Mouse (Mus musculus) heart, postnatal 0 days (tissue): ENCODE measurements around the gene Pdxk.

Source experiments
- CTCF ChIP-seq: IDR thresholded peaks from 2 replicates; pipeline ENCODE4 v1.5.1; 2016; ENCODE audit warnings: antibody characterized with exemption, control low read depth, low read depth
- EP300 ChIP-seq: IDR thresholded peaks from 2 replicates; pipeline ENCODE4 v1.6.1; 2016; ENCODE audit warnings: antibody characterized with exemption, low read depth

- no peak for TF ChIP-seq EP300
- no peak for TF ChIP-seq CTCF
Measured at GRCm38 (mm10) chr10:78388216-78388980, 76.4 kb downstream of the Pdxk start.
